Mouse (Mus musculus) testis, postnatal 10 days (tissue): ENCODE results near the gene Bsg.
"Not testable (repeated sequence)": the region's sequence is repeated elsewhere in the genome, so short reads cannot be mapped to it uniquely, and the experiment has no call there.

Source experiments
- DNase-seq: peaks from one replicate; pipeline ENCODE4 v3.0.0; 2021; ENCODE audit warnings: low spot score

The Bsg gene

DNA sequence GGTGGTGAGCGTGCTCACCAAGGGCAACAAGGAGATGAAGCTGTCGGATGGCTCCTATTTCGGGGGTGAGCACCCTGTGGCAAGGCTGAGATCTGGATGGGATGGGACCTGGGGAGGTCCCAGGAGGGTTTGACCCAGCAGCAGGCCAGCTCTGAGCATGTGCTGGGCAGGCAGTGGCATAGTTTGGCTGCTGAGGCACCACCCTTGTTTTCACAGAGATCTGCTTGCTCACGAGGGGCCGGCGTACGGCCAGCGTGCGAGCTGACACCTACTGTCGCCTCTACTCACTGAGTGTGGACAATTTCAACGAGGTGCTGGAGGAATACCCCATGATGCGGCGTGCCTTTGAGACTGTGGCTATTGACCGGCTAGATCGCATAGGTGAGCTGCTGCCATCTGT, 29.6 kb downstream of the Bsg start:
- DNase-seq: no peak

- no peak for DNase-seq
These were observed 31.1 kb downstream of the Bsg start for GRCm38 (mm10) chr10:79735361-79735760.

DNA sequence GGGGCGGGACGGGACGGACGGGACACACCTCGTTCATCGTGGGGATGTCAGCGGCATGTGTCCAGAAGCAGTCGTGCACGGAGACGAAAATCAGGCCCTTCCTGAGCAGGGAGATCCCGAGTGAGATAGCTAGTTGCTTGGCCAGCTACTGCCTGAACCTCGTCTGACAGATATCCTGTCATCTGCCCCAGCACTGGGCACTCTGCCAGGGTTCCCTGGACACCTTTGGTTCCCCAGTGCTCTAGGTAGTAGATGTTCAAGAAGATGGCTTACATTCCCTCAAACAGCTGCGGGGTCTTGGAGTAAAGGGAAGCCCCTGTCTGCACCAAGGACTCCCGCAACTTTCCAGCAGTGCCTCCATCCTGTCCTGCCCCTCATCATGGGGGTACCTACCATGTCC, 32.4 kb downstream of the Bsg start:
- DNase-seq: no peak

- peak; percentile 69 for DNase-seq
These were observed 34.0 kb downstream of the Bsg start for GRCm38 (mm10) chr10:79738259-79738658.

GRCm38 (mm10) chr10:79739234-79739633, 34.9 kb downstream of the Bsg start:
- DNase-seq: no peak

GRCm38 (mm10) chr10:79740863-79741262, 36.6 kb downstream of the Bsg start:
- peak; percentile 42 for DNase-seq

GRCm38 (mm10) chr10:79743161-79743560, 38.9 kb downstream of the Bsg start:
- DNase-seq: peak; percentile 39

DNA sequence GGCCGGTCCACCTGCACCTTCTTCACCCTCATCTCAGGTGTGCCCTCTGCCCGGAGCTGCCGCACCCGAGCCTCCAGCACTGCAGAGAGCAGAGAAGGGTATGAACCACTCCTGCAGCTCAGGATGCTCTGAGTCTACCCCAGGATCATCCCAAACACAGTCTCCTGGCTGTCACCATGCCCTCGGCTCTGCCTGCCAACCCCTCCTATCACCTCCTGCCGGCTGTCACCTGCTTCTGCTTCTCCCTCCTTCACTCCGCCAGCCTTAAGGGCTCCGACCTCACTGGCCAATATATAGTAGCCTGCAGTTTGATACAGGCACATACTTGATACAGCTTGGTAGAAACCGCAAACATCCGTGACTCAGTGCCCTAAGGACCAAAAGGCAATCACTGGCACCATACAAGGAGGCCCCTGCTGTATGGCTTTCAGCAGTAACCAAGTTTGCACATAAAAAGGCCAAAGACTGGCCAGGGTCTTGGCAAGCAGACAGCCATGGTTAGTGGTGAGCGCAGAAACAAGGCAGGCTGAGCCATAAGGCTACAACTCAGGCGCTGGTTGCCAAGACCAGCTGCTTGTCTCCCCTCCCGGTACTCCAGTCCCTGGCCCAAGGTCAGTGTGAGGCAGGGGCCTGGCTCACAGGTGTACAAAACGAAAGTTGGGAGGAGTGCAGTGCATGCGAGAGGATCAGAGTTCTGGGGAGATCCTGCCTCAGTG, 39.5 kb downstream of the Bsg start:
- no peak for DNase-seq

DNA sequence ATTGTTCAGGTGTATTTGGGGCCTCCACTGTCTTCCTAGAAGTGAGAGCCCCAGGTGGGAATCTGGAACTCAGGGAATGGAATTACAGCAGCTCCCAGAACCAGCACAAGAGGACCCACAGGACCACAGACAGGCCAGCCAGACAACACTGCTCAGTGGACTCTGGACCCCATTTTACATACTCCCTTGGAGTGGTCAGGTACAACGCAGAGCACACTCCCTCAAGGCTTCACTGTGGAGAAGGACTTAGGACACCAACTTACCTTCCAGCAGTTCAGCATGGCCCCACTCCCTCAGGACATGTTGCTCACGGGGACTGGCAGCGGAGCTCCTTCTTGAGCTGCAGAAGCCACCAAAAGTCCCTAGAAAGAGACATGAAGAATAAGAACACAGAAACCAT, 41.1 kb downstream of the Bsg start:
- no peak for DNase-seq

DNA sequence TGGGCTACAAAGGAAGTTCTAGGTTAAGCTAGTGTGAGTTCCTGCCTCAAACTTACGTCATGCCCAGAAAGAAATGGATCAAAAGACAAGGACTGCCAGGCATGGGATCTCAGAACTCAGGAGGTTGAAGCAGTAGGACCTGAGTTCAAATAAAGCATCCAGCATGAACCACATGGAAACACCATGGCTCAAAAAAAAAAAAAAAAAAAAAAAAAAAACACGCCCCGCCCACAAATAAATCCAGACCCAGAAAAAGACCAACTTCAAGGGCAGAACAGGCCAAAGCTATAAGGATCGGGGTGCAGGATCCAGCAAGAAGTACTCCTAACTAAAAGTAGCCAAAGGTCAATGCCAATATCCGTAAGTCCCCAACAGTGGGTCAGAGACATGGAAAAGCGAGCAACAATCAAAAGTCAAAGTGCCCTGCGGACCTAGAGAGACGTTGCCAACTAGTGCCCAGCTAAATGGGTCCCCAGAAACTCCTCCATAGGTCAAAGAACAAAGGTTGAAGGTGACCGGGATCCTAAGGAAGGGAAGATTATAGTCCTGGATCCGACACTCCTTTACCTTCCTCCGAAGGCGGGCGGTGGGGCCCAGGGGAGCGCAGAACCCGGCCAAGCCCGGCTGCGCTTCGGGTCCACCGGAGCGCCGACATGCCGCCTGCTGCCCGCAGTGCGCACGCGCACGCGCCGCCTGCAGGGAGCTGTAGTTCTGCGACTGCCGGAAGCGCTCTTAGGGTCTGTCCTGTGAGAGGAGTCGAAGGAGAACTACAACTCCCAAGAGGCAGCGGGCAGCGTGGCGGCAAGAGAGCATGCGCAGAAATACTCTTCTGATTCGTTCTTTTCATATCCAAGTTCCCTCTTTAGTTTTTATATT, 41.8 kb downstream of the Bsg start, which contains the start of gene Polrmt:
Gene Polrmt (minus strand): TSS at position 684 of the 876 bp plus-strand sequence.
- DNase-seq: peak; percentile 95

GRCm38 (mm10) chr10:79746774-79747151, 42.5 kb downstream of the Bsg start:
- no peak for DNase-seq

- no peak for DNase-seq
These were observed 44.2 kb downstream of the Bsg start for GRCm38 (mm10) chr10:79748496-79748895.

- DNase-seq: peak; percentile 92
These were observed 50.7 kb downstream of the Bsg start, which contains the start of gene Fgf22 for GRCm38 (mm10) chr10:79754856-79755516. TSS of gene Fgf22 (plus strand) at chr10:79755076.

DNA sequence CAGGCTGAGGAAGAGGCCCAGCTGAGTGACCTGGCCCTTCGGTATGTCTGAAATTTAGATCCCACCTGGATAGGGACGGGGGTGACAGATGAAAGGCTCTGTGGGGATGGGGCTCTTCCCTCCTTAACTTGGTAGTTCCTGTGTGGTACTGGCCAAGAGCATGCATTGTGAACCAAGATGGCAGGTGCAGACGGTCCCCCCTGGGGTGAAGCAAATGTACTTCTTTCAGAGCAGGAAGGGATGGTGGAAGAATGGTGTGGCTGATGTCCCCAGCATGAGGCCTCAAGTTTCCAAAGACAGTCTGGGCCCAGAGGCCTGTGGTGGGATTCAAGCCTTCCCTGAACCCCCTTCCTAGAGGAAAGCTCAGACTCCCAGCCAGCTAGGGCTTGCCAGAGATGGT, 51.6 kb downstream of the Bsg start:
- no peak for DNase-seq

DNA sequence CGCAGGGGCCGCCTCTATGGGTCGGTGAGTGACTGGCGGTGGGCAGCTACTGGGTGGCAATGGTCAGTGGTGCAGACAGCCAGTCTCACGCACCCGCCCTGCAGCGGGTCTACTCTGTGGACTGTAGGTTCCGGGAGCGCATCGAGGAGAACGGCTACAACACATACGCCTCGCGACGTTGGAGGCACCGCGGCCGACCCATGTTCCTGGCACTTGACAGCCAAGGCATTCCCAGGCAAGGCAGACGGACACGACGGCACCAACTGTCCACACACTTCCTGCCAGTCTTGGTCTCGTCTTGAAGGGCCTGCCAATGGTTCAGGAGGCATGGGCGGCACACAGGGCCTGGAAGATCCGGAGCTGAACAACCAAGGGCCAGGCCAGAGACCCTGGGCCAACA, 52.4 kb downstream of the Bsg start:
- no peak for DNase-seq

- DNase-seq: not testable (repeated sequence)
These were observed 55.4 kb downstream of the Bsg start for GRCm38 (mm10) chr10:79759675-79760074.

- DNase-seq: no peak
These were observed 56.4 kb downstream of the Bsg start for GRCm38 (mm10) chr10:79760603-79761143.
